Mouse (Mus musculus) E14TG2a.4 (cell line): ENCODE results near the gene Gm20388.
A peak's percentile ranks its signal among the peaks of the same experiment; 100 is the strongest.

ENCODE experiments used
- H3K27me3 ChIP-seq: 2 replicates; pipeline ENCODE4 v1.6.1; 2014; ENCODE audit warnings: low read length, control low read depth; ENCODE audit not compliant: insufficient read depth
- H3K36me3 ChIP-seq: 2 replicates; pipeline ENCODE4 v1.6.1; 2014; ENCODE audit warnings: low read length, control low read depth; ENCODE audit not compliant: insufficient read depth
- H3K4me1 ChIP-seq: replicated peaks from 2 replicates; pipeline ENCODE4 v1.6.1; 2014; ENCODE audit warnings: low read depth, low read length, control low read depth
- H3K4me3 ChIP-seq: replicated peaks from 2 replicates; pipeline ENCODE4 v1.5.1; 2014; ENCODE audit warnings: mild to moderate bottlenecking, low read length
- H3K9me3 ChIP-seq: 2 replicates; pipeline ENCODE4 v1.6.1; 2014; ENCODE audit warnings: low read length, control low read depth
- CTCF ChIP-seq: conservative IDR thresholded peaks from 2 replicates; pipeline ENCODE4 v1.5.1; 2014; ENCODE audit warnings: low read length
- NANOG ChIP-seq: IDR thresholded peaks from 2 replicates; pipeline ENCODE4 v1.6.1; 2014; ENCODE audit warnings: borderline replicate concordance, low read length, mixed read lengths
- POU5F1 ChIP-seq: IDR thresholded peaks from 2 replicates; pipeline ENCODE4 v1.6.1; 2014; ENCODE audit warnings: low read length, borderline replicate concordance

Gene Gm20388

GRCm38 (mm10) chr8:124265130-124265529 is 4354.5 kb downstream of the Gm20388 start:
- no peaks in the 10 kb centered on the region for H3K9me3 ChIP-seq
- TF ChIP-seq POU5F1, result no peak
- TF ChIP-seq CTCF, result no peak
- no peak for TF ChIP-seq NANOG
- peaks cover 37% of the 10 kb centered on the region for H3K4me1 ChIP-seq

GRCm38 (mm10) chr8:124265798-124266197 is 4355.2 kb downstream of the Gm20388 start:
- H3K4me1 ChIP-seq, result peaks cover 37% of the 10 kb centered on the region
- TF ChIP-seq POU5F1 (no peak), CTCF (no peak), NANOG (no peak)
- no peaks in the 10 kb centered on the region for H3K9me3 ChIP-seq
- H3K27me3 ChIP-seq, result no peaks in the 10 kb centered on the region
- H3K36me3 ChIP-seq, result peaks cover 10% of the 10 kb centered on the region
- no peak overlapping the region for H3K4me3 ChIP-seq

More at GRCm38 (mm10) chr8:124265130-124265529, 4354.5 kb downstream of the Gm20388 start:
- Histone ChIP-seq H3K36me3 (peaks cover 10% of the 10 kb centered on the region), H3K27me3 (no peaks in the 10 kb centered on the region), H3K4me3 (no peak overlapping the region)

GRCm38 (mm10) chr8:124267206-124267605 is 4356.6 kb downstream of the Gm20388 start:
- TF ChIP-seq CTCF, result no peak
- no peak for TF ChIP-seq NANOG
- TF ChIP-seq POU5F1, result no peak
- peaks cover 10% of the 10 kb centered on the region for H3K36me3 ChIP-seq

GRCm38 (mm10) chr8:124270504-124270903 is 4359.9 kb downstream of the Gm20388 start:
- no peak overlapping the region for H3K4me3 ChIP-seq
- peaks cover 5% of the 10 kb centered on the region for H3K36me3 ChIP-seq
- no peaks in the 10 kb centered on the region for H3K27me3 ChIP-seq
- 0 out of 2 replicates have a peak, but pooled peaks cover under 1% of the 10 kb centered on the region for H3K9me3 ChIP-seq
- TF ChIP-seq POU5F1 (no peak), NANOG (no peak), CTCF (no peak)
- H3K4me1 ChIP-seq, result peaks cover 57% of the 10 kb centered on the region

More at GRCm38 (mm10) chr8:124267206-124267605, 4356.6 kb downstream of the Gm20388 start:
- Histone ChIP-seq H3K4me1 (peaks cover 51% of the 10 kb centered on the region), H3K9me3 (no peaks in the 10 kb centered on the region), H3K27me3 (no peaks in the 10 kb centered on the region), H3K4me3 (no peak overlapping the region)

- peaks cover 56% of the 10 kb centered on the region for H3K4me1 ChIP-seq
- H3K9me3 ChIP-seq, result peaks cover 4% of the 10 kb centered on the region
- TF ChIP-seq NANOG, result no peak
- TF ChIP-seq POU5F1, result no peak
- TF ChIP-seq CTCF, result no peak
- H3K4me3 ChIP-seq, result no peak overlapping the region
- no peaks in the 10 kb centered on the region for H3K27me3 ChIP-seq
- peaks cover 9% of the 10 kb centered on the region for H3K36me3 ChIP-seq
Measured at GRCm38 (mm10) chr8:124270904-124271303, 4360.3 kb downstream of the Gm20388 start.

GRCm38 (mm10) chr8:124271518-124271917 is 4360.9 kb downstream of the Gm20388 start:
- Histone ChIP-seq H3K27me3 (no peaks in the 10 kb centered on the region), H3K36me3 (peaks cover 15% of the 10 kb centered on the region), H3K4me3 (no peak overlapping the region), H3K9me3 (peaks cover 8% of the 10 kb centered on the region), H3K4me1 (peaks cover 55% of the 10 kb centered on the region)
- TF ChIP-seq NANOG (no peak), CTCF (no peak), POU5F1 (no peak)

- H3K4me3 ChIP-seq, result peak overlapping the region; percentile 18
- no peak for TF ChIP-seq POU5F1
- no peak for TF ChIP-seq NANOG
- TF ChIP-seq CTCF, result no peak
- no peaks in the 10 kb centered on the region for H3K27me3 ChIP-seq
- H3K4me1 ChIP-seq, result peaks cover 63% of the 10 kb centered on the region
- H3K9me3 ChIP-seq, result peaks cover 8% of the 10 kb centered on the region
- peaks cover 21% of the 10 kb centered on the region for H3K36me3 ChIP-seq
Measured at GRCm38 (mm10) chr8:124272792-124273191, 4362.2 kb downstream of the Gm20388 start.

- TF ChIP-seq NANOG (no peak), CTCF (no peak), POU5F1 (no peak)
- H3K4me3 ChIP-seq, result peak overlapping the region; percentile 35
- H3K36me3 ChIP-seq, result peaks cover 21% of the 10 kb centered on the region
- H3K4me1 ChIP-seq, result peaks cover 70% of the 10 kb centered on the region
- peaks cover 8% of the 10 kb centered on the region for H3K9me3 ChIP-seq
- H3K27me3 ChIP-seq, result no peaks in the 10 kb centered on the region
Measured at GRCm38 (mm10) chr8:124273606-124274218, 4363.1 kb downstream of the Gm20388 start.

- TF ChIP-seq CTCF (no peak), NANOG (no peak), POU5F1 (no peak)
- Histone ChIP-seq H3K4me1 (peaks cover 70% of the 10 kb centered on the region), H3K36me3 (peaks cover 21% of the 10 kb centered on the region), H3K9me3 (peaks cover 8% of the 10 kb centered on the region), H3K27me3 (no peaks in the 10 kb centered on the region), H3K4me3 (no peak overlapping the region)
Measured at GRCm38 (mm10) chr8:124274441-124275120, 4363.9 kb downstream of the Gm20388 start.
